Mouse (Mus musculus): ENCODE results near the gene Samd7. TPM values are rescaled to one million over a fixed set of nuclear protein-coding genes. Genes with fewer than 3 reads are reported as not detected.
"Not testable (repeated sequence)": the region's sequence is repeated elsewhere in the genome, so short reads cannot be mapped to it uniquely, and the experiment has no call there.

The Samd7 gene
- not detected in 2 replicates for polyA plus RNA-seq (2014; fragmentation: Nextera tagmentation; extraction: Ambion mirVana)

DNA sequence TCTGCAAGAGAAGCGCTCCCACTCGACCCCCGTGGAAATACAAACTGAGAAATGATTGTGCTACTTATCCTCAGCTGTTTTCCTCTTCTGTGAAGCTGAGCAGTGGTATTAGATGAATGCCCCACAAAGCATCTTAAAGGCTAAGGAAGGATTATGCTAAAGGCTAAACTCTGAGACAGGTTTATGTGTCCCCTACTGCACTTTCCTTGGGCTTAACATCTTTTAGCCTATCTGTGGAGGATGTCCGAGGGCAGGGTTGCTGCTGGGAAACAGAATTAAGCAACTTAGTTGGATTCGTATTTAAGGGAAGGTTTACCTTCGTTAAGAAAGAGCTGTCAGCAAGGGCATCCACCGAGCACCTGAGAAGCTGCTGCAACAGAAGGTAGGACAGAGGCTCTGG is at the start of gene Samd7:
Gene Samd7 (plus strand): TSS at position 288 of the 400 bp plus-strand sequence.
- Histone ChIP-seq H3K4me2 (ENCODE audit: low read depth, low read length) (no peak within 1 kb of the TSS), H3K9ac (replicated peaks; ENCODE audit: low read length) (no peak within 1 kb of the TSS), H3K4me1 (ENCODE audit: control insufficient read depth, insufficient read depth, low read length) (no peaks in the 10 kb centered on the region), H3K27me3 (ENCODE audit: control insufficient read depth, insufficient read depth, low read length) (no peaks in the 10 kb centered on the region), H3K9me3 (replicated peaks; ENCODE audit: control insufficient read depth, low read length) (no peaks in the 10 kb centered on the region), H3K4me3 (ENCODE audit: low read depth, low read length) (no peak within 1 kb of the TSS), H3K36me3 (replicated peaks; ENCODE audit: control insufficient read depth, insufficient read depth, low read depth, low read length) (no peaks in the 10 kb centered on the region), H3K27ac (replicated peaks; ENCODE audit: low read depth, low read length) (no peak within 1 kb of the TSS)
- 71% methylated on average over 7 of the region's 7 CpGs for WGBS
- ATAC-seq (replicated peaks; ENCODE audit: insufficient number of reproducible peaks, low FRiP score, low TSS enrichment, low read depth) (no peak), DNase-seq (ENCODE audit: low spot score) (no peak)

DNA sequence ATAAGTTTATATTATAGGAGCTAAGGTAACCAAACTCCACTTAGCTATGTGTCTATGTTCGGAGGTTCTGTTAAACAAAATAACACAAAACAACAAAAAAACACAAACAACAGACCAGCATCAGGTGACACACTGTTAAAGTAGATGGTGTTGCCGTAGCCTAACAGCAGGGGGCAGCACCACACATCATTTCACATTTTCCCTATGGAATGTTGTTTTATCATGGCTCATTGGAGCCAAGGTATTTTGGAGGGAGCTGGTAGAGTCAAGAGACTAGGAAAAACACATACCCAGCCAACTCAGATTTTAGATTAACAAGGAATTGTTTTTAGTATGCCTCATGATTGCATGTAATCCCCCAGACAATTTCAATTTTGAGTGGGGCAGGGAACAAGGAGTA is 49.7 kb upstream of the Samd7 start:
- WGBS = 18% methylated on average over 2 of the region's 2 CpGs
- no peaks in the 10 kb centered on the region for H3K9me3 ChIP-seq (replicated peaks; ENCODE audit: control insufficient read depth, low read length)
- H3K27ac ChIP-seq (replicated peaks; ENCODE audit: low read depth, low read length) = no peak overlapping the region
- H3K9ac ChIP-seq (replicated peaks; ENCODE audit: low read length) = no peak overlapping the region
- no peaks in the 10 kb centered on the region for H3K36me3 ChIP-seq (replicated peaks; ENCODE audit: control insufficient read depth, insufficient read depth, low read depth, low read length)
- H3K27me3 ChIP-seq (ENCODE audit: control insufficient read depth, insufficient read depth, low read length) = no peaks in the 10 kb centered on the region
- DNase-seq (ENCODE audit: low spot score) = peak; percentile 76
- no peak overlapping the region for H3K4me2 ChIP-seq (ENCODE audit: low read depth, low read length)
- no peaks in the 10 kb centered on the region for H3K4me1 ChIP-seq (ENCODE audit: control insufficient read depth, insufficient read depth, low read length)
- no peak for ATAC-seq (replicated peaks; ENCODE audit: insufficient number of reproducible peaks, low FRiP score, low TSS enrichment, low read depth)
- H3K4me3 ChIP-seq (ENCODE audit: low read depth, low read length) = no peak overlapping the region

DNA sequence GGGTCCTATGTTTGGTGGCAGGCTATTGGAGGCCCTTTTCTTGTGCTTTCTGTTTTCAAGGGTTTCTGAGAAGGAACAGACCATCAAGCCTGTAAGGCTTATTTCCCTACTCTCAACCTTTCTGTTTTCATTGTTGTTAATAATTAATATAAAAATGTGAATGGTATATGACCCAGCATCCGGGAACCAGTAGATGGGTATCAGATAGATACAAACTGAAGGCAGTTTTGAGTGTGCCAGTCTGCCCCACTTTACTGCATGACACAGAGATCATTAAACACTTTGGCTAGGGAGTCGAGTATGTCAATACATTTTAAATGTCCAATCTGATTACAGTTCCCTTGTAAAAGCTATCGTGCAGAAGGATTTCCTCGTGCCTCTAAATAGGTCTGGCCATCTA is 48.2 kb upstream of the Samd7 start:
- Histone ChIP-seq H3K4me1 (ENCODE audit: control insufficient read depth, insufficient read depth, low read length) (no peaks in the 10 kb centered on the region), H3K36me3 (replicated peaks; ENCODE audit: control insufficient read depth, insufficient read depth, low read depth, low read length) (no peaks in the 10 kb centered on the region), H3K27ac (replicated peaks; ENCODE audit: low read depth, low read length) (no peak overlapping the region), H3K27me3 (ENCODE audit: control insufficient read depth, insufficient read depth, low read length) (no peaks in the 10 kb centered on the region), H3K4me3 (ENCODE audit: low read depth, low read length) (no peak overlapping the region), H3K4me2 (ENCODE audit: low read depth, low read length) (no peak overlapping the region), H3K9ac (replicated peaks; ENCODE audit: low read length) (no peak overlapping the region), H3K9me3 (replicated peaks; ENCODE audit: control insufficient read depth, low read length) (no peaks in the 10 kb centered on the region)
- DNase-seq (ENCODE audit: low spot score) = no peak
- ATAC-seq (replicated peaks; ENCODE audit: insufficient number of reproducible peaks, low FRiP score, low TSS enrichment, low read depth) = no peak
- WGBS = 72% methylated on average over 4 of the region's 4 CpGs

DNA sequence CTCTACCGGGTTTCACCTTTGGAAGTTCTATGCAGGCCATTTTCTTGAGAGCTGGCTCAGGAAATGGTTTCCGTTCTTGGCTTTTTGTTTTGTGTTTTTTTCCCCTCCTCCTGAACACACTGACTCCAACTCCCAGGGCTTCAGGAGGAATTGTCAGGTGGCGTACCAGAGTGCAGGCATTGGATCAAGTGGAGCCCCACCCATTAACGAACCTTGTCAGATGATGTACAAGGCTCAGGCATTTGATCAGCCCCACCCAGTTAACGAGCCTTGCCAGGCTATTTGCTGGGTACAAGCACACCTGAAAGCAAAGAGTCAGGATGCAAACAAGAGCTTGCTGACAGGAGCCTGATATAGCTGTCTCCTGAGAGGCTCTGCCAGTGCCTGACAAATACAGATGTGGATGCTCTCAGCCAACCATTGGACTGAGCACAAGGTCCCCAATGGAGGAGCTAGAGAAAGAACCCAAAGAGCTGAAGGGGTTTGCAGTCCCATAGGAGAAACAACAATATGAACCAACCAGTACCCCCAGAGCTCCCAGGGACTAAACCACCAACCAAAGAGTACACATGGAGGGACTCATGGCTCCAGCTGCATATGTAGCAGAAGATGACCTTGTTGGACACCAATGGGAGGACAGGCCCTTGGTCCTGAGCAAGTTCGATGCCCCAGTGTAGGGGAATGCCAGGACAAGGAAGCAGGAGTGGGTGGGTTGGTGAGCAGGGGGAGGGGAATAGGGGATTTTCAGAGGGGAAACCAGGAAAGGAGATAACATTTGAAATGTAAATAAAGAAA is 46.2 kb upstream of the Samd7 start, which contains the start of gene Lrrc31:
Gene Lrrc31 (minus strand): TSS at position 133 of the 795 bp plus-strand sequence.
- H3K4me3 ChIP-seq (ENCODE audit: low read depth, low read length); ATAC-seq (replicated peaks; ENCODE audit: insufficient number of reproducible peaks, low FRiP score, low TSS enrichment, low read depth); H3K27ac ChIP-seq (replicated peaks; ENCODE audit: low read depth, low read length); H3K9ac ChIP-seq (replicated peaks; ENCODE audit: low read length); H3K9me3 ChIP-seq (replicated peaks; ENCODE audit: control insufficient read depth, low read length); DNase-seq (ENCODE audit: low spot score); H3K4me2 ChIP-seq (ENCODE audit: low read depth, low read length); H3K27me3 ChIP-seq (ENCODE audit: control insufficient read depth, insufficient read depth, low read length); H3K4me1 ChIP-seq (ENCODE audit: control insufficient read depth, insufficient read depth, low read length); H3K36me3 ChIP-seq (replicated peaks; ENCODE audit: control insufficient read depth, insufficient read depth, low read depth, low read length): not testable (repeated sequence)
- 81% methylated on average over 6 of the region's 6 CpGs for WGBS

DNA sequence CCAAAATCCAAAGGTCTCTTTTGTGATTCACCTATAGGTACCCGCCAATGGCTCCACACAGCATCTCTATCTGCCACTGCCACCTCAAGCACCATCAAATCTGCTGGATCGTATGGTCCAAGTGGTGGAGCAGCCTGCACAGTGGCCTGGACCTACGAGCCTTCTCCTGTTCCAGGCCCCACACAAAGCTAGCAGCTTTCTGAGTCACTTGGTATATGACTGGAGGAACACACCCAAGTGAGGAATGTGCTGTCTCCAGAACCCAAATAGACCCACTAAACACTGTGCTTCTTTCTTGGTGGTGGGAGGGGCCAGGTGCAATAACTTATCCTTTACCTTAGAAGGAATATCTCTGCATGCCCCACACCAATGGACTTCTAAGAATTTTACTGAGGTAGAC is 40.1 kb upstream of the Samd7 start:
- WGBS = 81% methylated on average over 3 of the region's 3 CpGs
- no peak for DNase-seq (ENCODE audit: low spot score)
- Histone ChIP-seq H3K27me3 (ENCODE audit: control insufficient read depth, insufficient read depth, low read length) (no peaks in the 10 kb centered on the region), H3K4me1 (ENCODE audit: control insufficient read depth, insufficient read depth, low read length) (no peaks in the 10 kb centered on the region), H3K27ac (replicated peaks; ENCODE audit: low read depth, low read length) (no peak overlapping the region), H3K9ac (replicated peaks; ENCODE audit: low read length) (no peak overlapping the region), H3K4me3 (ENCODE audit: low read depth, low read length) (no peak overlapping the region), H3K4me2 (ENCODE audit: low read depth, low read length) (no peak overlapping the region), H3K9me3 (replicated peaks; ENCODE audit: control insufficient read depth, low read length) (no peaks in the 10 kb centered on the region), H3K36me3 (replicated peaks; ENCODE audit: control insufficient read depth, insufficient read depth, low read depth, low read length) (no peaks in the 10 kb centered on the region)
- no peak for ATAC-seq (replicated peaks; ENCODE audit: insufficient number of reproducible peaks, low FRiP score, low TSS enrichment, low read depth)

DNA sequence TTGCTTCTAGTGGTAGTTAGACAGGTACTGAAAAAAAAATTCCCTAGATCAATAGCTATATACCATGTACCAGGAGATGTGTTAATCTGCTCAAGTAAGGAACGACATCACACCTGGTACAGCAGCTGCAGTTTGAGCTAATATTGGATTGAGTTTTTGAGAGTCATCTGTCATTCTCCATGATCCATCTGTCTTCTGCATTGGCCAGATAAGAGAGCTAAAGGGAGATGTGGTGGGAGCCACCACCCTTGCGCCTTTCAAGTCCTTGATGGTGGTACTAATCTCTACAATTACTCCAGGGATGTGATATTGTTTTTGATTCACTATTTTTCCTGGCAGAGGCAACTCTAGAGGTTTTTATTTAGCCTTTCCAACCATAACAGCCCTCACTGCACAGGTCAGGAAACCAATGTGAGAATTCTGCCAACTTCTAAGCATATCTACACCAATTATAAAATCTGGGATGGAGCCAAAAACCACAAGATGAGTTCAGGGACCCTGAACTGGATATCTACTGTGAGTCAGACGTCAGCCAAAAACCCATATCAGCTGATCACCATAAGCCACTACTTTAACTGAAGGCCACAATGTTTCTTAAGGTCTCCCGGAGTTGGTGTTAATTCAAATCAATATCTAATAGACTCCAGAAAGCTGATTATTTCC is 39.3 kb upstream of the Samd7 start:
- 80% methylated on average over 4 of the region's 4 CpGs for WGBS
- H3K27me3 ChIP-seq (ENCODE audit: control insufficient read depth, insufficient read depth, low read length) = no peaks in the 10 kb centered on the region
- DNase-seq (ENCODE audit: low spot score) (no peak), ATAC-seq (replicated peaks; ENCODE audit: insufficient number of reproducible peaks, low FRiP score, low TSS enrichment, low read depth) (no peak)
- no peak overlapping the region for H3K4me2 ChIP-seq (ENCODE audit: low read depth, low read length)
- H3K9me3 ChIP-seq (replicated peaks; ENCODE audit: control insufficient read depth, low read length) = no peaks in the 10 kb centered on the region
- H3K27ac ChIP-seq (replicated peaks; ENCODE audit: low read depth, low read length) = no peak overlapping the region
- no peak overlapping the region for H3K9ac ChIP-seq (replicated peaks; ENCODE audit: low read length)
- no peaks in the 10 kb centered on the region for H3K36me3 ChIP-seq (replicated peaks; ENCODE audit: control insufficient read depth, insufficient read depth, low read depth, low read length)
- H3K4me1 ChIP-seq (ENCODE audit: control insufficient read depth, insufficient read depth, low read length) = no peaks in the 10 kb centered on the region
- no peak overlapping the region for H3K4me3 ChIP-seq (ENCODE audit: low read depth, low read length)

DNA sequence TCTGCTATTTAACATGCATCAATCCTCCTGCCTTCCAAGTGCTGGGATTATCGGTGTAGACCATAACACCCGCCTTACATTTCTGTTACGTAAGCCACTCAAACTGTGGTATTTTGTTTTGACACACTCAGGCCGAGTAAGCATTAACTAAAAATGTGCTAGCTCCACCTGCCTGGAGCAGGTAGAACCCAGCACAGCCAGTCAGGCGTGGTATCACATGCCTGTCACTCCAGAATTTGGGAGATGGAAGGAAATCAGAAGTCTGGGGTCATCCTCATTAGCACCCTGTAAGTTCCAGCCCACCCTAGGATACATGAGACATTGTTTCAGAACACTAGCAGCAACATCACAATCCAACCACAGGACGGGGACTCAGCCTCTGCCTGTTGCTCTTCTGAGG is 35.9 kb upstream of the Samd7 start:
- H3K4me3 ChIP-seq (ENCODE audit: low read depth, low read length) = no peak overlapping the region
- no peaks in the 10 kb centered on the region for H3K27me3 ChIP-seq (ENCODE audit: control insufficient read depth, insufficient read depth, low read length)
- H3K36me3 ChIP-seq (replicated peaks; ENCODE audit: control insufficient read depth, insufficient read depth, low read depth, low read length) = no peaks in the 10 kb centered on the region
- H3K9ac ChIP-seq (replicated peaks; ENCODE audit: low read length) = no peak overlapping the region
- ATAC-seq (replicated peaks; ENCODE audit: insufficient number of reproducible peaks, low FRiP score, low TSS enrichment, low read depth) (no peak), DNase-seq (ENCODE audit: low spot score) (no peak)
- no peaks in the 10 kb centered on the region for H3K9me3 ChIP-seq (replicated peaks; ENCODE audit: control insufficient read depth, low read length)
- no peaks in the 10 kb centered on the region for H3K4me1 ChIP-seq (ENCODE audit: control insufficient read depth, insufficient read depth, low read length)
- no peak overlapping the region for H3K4me2 ChIP-seq (ENCODE audit: low read depth, low read length)
- H3K27ac ChIP-seq (replicated peaks; ENCODE audit: low read depth, low read length) = no peak overlapping the region
- 79% methylated on average over 6 of the region's 6 CpGs for WGBS

DNA sequence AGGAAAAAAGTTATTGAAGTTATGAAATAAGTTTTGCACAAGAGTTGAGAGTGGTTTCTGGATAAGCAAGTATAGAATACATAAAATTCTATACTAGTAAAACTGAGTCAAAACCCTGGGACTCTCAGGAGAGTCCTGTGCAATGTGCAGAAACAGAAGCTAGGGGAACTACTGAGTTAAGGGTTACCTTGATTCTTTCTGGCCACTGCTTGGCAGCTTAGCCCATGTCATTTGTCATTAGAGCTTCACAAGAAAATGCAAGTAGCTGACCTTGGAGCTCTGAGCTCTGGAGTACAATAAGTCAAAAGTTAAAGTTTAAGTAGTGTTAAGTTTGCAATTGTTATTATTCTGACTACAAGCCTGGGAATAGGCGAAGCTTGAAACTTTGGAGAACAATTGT is 32.8 kb upstream of the Samd7 start:
- no peak overlapping the region for H3K4me2 ChIP-seq (ENCODE audit: low read depth, low read length)
- H3K27ac ChIP-seq (replicated peaks; ENCODE audit: low read depth, low read length) = no peak overlapping the region
- H3K36me3 ChIP-seq (replicated peaks; ENCODE audit: control insufficient read depth, insufficient read depth, low read depth, low read length) = no peaks in the 10 kb centered on the region
- ATAC-seq (replicated peaks; ENCODE audit: insufficient number of reproducible peaks, low FRiP score, low TSS enrichment, low read depth) = no peak
- 82% methylated on average over 1 of the region's 1 CpGs for WGBS
- no peak for DNase-seq (ENCODE audit: low spot score)
- H3K9ac ChIP-seq (replicated peaks; ENCODE audit: low read length) = no peak overlapping the region
- H3K27me3 ChIP-seq (ENCODE audit: control insufficient read depth, insufficient read depth, low read length) = no peaks in the 10 kb centered on the region
- no peaks in the 10 kb centered on the region for H3K4me1 ChIP-seq (ENCODE audit: control insufficient read depth, insufficient read depth, low read length)
- H3K4me3 ChIP-seq (ENCODE audit: low read depth, low read length) = no peak overlapping the region
- H3K9me3 ChIP-seq (replicated peaks; ENCODE audit: control insufficient read depth, low read length) = no peaks in the 10 kb centered on the region

All from embryonic facial prominence, embryonic 11.5 days (tissue).